8 mouse cellular contexts compared by ENCODE assay signal in the genomic region with DNA sequence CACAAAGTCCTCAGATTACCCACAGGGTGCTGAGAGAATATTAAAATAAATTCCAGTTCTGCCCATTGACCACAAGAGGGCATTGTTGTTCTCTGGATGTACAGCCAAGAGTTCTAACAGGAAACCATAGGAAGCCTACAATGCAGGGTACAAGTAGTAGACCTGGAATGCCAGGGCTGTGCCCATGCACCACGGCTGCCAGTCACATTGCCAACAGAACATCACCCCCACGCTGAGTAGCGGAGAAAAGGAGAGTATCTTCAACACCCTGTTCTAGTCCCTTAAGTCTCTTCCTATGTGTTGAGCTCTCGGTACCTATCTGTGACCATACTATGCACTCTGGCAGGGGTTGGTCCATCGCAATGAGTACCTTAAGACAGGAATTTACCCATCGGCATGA. TPM values are rescaled to one million over a fixed set of nuclear protein-coding genes. Genes with fewer than 3 reads are reported as not detected.
A peak's percentile ranks its signal among the peaks of the same experiment; 100 is the strongest.
DNase-seq lines count a peak whose midpoint lies in the region; ATAC-seq and TF ChIP-seq lines count a peak whose summit lies in the region.

No protein-coding gene starts in this region.

- DNase-seq in 416B (ENCODE audit: low read depth) (peak; percentile 64), adipocyte (ENCODE audit: low spot score) (peak; percentile 80)
- peak; percentile 74 for DNase-seq in kidney, adult 2 months
- DNase-seq in left cerebral cortex, postnatal 36 days (ENCODE audit: low spot score in 2 of 2), result peak; percentile 48 to 49
- DNase-seq in midbrain, postnatal 0 days (ENCODE audit: low spot score), result peak; percentile 94
- peak; percentile 5 for DNase-seq in thymus, postnatal 4 days

- TF ChIP-seq POLR2A in cortical plate, adult 2 months (IDR thresholded peaks at IDR 0.05; ENCODE audit: extremely low read depth, insufficient read depth, low read length), result no peak
- no peak for TF ChIP-seq POLR2A in kidney, adult 2 months (IDR thresholded peaks at IDR 0.05; ENCODE audit: low read depth, low read length)

- no peak overlapping the region for H3K9ac ChIP-seq in midbrain, postnatal 0 days (replicated peaks; ENCODE audit: low read length, poor library complexity, severe bottlenecking)

- H3K4me1 ChIP-seq in cortical plate, adult 2 months (ENCODE audit: control insufficient read depth, insufficient read depth, low read length), result peaks cover 2% of the 10 kb centered on the region; the same call in 1 of the 2 replicates
- H3K4me1 ChIP-seq in kidney, adult 2 months (ENCODE audit: control insufficient read depth, insufficient read depth, low read length), result no peaks in the 10 kb centered on the region
- no peaks in the 10 kb centered on the region for H3K4me1 ChIP-seq in midbrain, postnatal 0 days (ENCODE audit: insufficient read depth, low read length)

- TF ChIP-seq CTCF in cortical plate, adult 2 months (IDR thresholded peaks at IDR 0.05; ENCODE audit: extremely low read depth, insufficient read depth, low read length), result peak; percentile 70
- peak; percentile 52 for TF ChIP-seq CTCF in kidney, adult 2 months (conservative IDR thresholded peaks at IDR 0.05; ENCODE audit: insufficient read depth, insufficient read length, low read depth, low read length)
- peak; percentile 94 for TF ChIP-seq CTCF in midbrain, postnatal 0 days (IDR thresholded peaks at IDR 0.05)

- H3K4me3 ChIP-seq in cortical plate, adult 2 months (ENCODE audit: insufficient read depth, low read length), result no peak overlapping the region
- H3K4me3 ChIP-seq in kidney, adult 2 months (ENCODE audit: insufficient read depth, low read depth, low read length), result no peak overlapping the region
- H3K4me3 ChIP-seq in midbrain, postnatal 0 days (ENCODE audit: low read depth, low read length), result no peak overlapping the region

- ATAC-seq in granulocyte monocyte progenitor cell, adult 5-6 weeks (replicated peaks; ENCODE audit: poor library complexity, severe bottlenecking), result peak; percentile 76
- peak; percentile 63 for ATAC-seq in midbrain, postnatal 0 days (ENCODE audit: low FRiP score)

- WGBS in kidney, adult 2 months, result 58% methylated on average over 6 of the region's 6 CpGs
- WGBS in midbrain, postnatal 0 days, result 62% methylated on average over 6 of the region's 6 CpGs

- no peak overlapping the region for H3K27ac ChIP-seq in cortical plate, adult 2 months (ENCODE audit: insufficient read depth, low read length)
- H3K27ac ChIP-seq in kidney, adult 2 months (ENCODE audit: insufficient read depth, low read depth, low read length), result no peak overlapping the region
- no peak overlapping the region for H3K27ac ChIP-seq in midbrain, postnatal 0 days (ENCODE audit: low read depth, low read length)

- no peaks in the 10 kb centered on the region for H3K36me3 ChIP-seq in kidney, adult 2 months (ENCODE audit: control insufficient read depth, insufficient read depth, low read length)
- no peaks in the 10 kb centered on the region for H3K36me3 ChIP-seq in midbrain, postnatal 0 days (ENCODE audit: insufficient read depth, low read length)

- H3K4me2 ChIP-seq in midbrain, postnatal 0 days (ENCODE audit: low read depth, low read length, poor library complexity, severe bottlenecking), result 0 out of 2 replicates have a peak overlapping the region, but pooled peaks have one; percentile 24

- intact Hi-C loops in left cerebral cortex, postnatal 36 days (cut with DNase I), result loop anchor here (2.0 to 5.0 kb wide), 2 partner anchors 326 to 478 kb away; a partner anchor contains a TSS

- H3K9me3 ChIP-seq in midbrain, postnatal 0 days (ENCODE audit: low read length), result no peaks in the 10 kb centered on the region

- no peaks in the 10 kb centered on the region for H3K27me3 ChIP-seq in kidney, adult 2 months (replicated peaks; ENCODE audit: control insufficient read depth, insufficient read depth, low read length)
- no peaks in the 10 kb centered on the region; the same call in 1 of the 2 replicates for H3K27me3 ChIP-seq in midbrain, postnatal 0 days (ENCODE audit: insufficient read depth, low read length)

RNA-seq across cellular contexts. Expression of a gene that starts 43.5 kb away (rescaled TPM):
- polyA plus RNA-seq in cortical plate, adult 2 months (2012; rRNA removed), result 11.1 and 11.5 TPM in 2 replicates
- 1.9 and 6.2 TPM in 2 replicates for total RNA-seq in granulocyte monocyte progenitor cell, adult 5-6 weeks (2014; fragmentation: Nextera tagmentation)
- total RNA-seq in granulocyte monocyte progenitor cell, adult 5-6 weeks (2017), result not detected in 2 replicates
- 4.5 and 4.6 TPM in 2 replicates for polyA plus RNA-seq in kidney, adult 2 months (2012; rRNA removed)
- 1 to 10 TPM; 7.5 to 8.1 TPM for total RNA-seq in left cerebral cortex, postnatal 36 days (2021)
- 1.2 and 2.5 TPM in 2 replicates for total RNA-seq in midbrain, postnatal 0 days (2014; rRNA removed)
- 0.96 and 1.7 TPM in 2 replicates for polyA plus RNA-seq in midbrain, postnatal 0 days (2015; fragmentation: Nextera tagmentation; extraction: Ambion mirVana)

RNA-seq across cellular contexts. Expression of a gene that starts 53.2 kb away (rescaled TPM):
- polyA plus RNA-seq in cortical plate, adult 2 months (2012; rRNA removed), result 134 and 136 TPM in 2 replicates
- not detected in 2 replicates for total RNA-seq in granulocyte monocyte progenitor cell, adult 5-6 weeks (2014; fragmentation: Nextera tagmentation)
- total RNA-seq in granulocyte monocyte progenitor cell, adult 5-6 weeks (2017), result not detected in 2 replicates
- 13.9 and 22.1 TPM in 2 replicates for polyA plus RNA-seq in kidney, adult 2 months (2012; rRNA removed)
- 100 to 1,000 TPM; 321 to 393 TPM for total RNA-seq in left cerebral cortex, postnatal 36 days (2021)
- 79.5 and 84.9 TPM in 2 replicates for total RNA-seq in midbrain, postnatal 0 days (2014; rRNA removed)
- 27.7 and 36.1 TPM in 2 replicates for polyA plus RNA-seq in midbrain, postnatal 0 days (2015; fragmentation: Nextera tagmentation; extraction: Ambion mirVana)

Comparison
In these comparisons a context has a peak if more than half of its experiments do, and no peak if none do; other contexts are left out.
1. DNase-seq: peak in every context shown above with its lines; median percentile 94 in midbrain, postnatal 0 days; 80 in adipocyte; 74 in kidney, adult 2 months; 64 in 416B; 48 in left cerebral cortex, postnatal 36 days; 5 in thymus, postnatal 4 days.
2. RNA of a gene that starts 53.2 kb away (total RNA-seq): 321 to 393 TPM in left cerebral cortex, postnatal 36 days and 79.5 to 84.9 TPM in midbrain, postnatal 0 days; not detected in granulocyte monocyte progenitor cell, adult 5-6 weeks; every median in the first group is over 10 times any median in the second.
3. Peak in every context shown above with its lines, with median percentiles within 50 percentile points of each other: CTCF ChIP-seq.